Mouse (Mus musculus) adrenal gland, postnatal 4 days (tissue): ENCODE results near the gene Gm36079. TPM values are rescaled to one million over a fixed set of nuclear protein-coding genes. Genes with fewer than 3 reads are reported as not detected.
"Not testable (repeated sequence)": the region's sequence is repeated elsewhere in the genome, so short reads cannot be mapped to it uniquely, and the experiment has no call there.

ENCODE experiments used
- DNase-seq, 2 experiments: peaks; one replicate each; pipeline ENCODE4 v3.0.0; 2021 to 2022; ENCODE audit warnings: low spot score in 2 of 2, mixed read lengths in 2 of 2
- total RNA-seq, 2 experiments: library from RNA; stranded (reverse); gene quantifications; 2 replicates each; pipeline ENCODE4 v1.2.3; 2021

Gene Gm36079
- total RNA-seq, 2 experiments from 2014 or later = not detected

DNA sequence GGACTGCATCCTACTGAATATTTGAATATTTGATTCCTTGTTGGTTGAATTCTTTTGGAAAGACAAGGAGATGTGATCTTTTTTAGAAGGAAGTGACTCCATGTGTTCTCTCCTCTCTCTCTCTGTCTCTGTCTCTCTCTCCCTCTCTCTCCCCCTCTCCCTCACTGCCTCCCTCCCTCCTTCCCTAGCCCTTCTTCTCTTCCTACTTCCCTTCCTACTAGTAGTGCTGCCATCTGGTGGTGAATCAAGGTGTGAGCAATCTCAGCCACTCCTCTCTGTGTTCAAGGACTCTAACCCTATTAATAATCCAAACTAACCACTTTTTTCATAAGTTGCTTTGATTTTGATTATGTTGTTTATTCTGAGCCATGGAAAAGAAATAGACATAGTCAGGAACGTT lies 5.3 kb downstream of the Gm36079 start:
- DNase-seq = not testable (repeated sequence)

- DNase-seq = not testable (repeated sequence)
Measured at GRCm38 (mm10) chr13:120015348-120016007, 11.3 kb downstream of the Gm36079 start.

DNA sequence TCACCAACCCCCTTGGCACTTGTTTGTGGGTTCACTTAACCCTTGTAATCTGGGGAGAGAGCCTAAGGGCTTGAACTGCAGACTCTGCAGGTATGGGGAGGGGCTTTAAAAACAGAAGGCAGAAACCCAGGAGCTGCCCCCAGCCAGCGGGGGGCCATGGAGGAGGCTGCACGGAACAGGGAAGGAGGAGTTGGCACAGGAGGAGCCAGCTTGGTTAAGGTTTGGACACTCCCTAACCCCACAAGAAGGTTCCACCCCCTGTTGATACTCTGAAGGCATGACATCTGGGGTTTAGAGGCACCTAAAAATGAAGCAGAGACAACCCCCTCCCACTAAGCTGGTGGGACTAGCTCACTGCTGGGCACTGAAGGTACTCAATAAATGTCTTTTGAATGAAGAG lies 12.8 kb downstream of the Gm36079 start:
- not testable (repeated sequence) for DNase-seq

DNA sequence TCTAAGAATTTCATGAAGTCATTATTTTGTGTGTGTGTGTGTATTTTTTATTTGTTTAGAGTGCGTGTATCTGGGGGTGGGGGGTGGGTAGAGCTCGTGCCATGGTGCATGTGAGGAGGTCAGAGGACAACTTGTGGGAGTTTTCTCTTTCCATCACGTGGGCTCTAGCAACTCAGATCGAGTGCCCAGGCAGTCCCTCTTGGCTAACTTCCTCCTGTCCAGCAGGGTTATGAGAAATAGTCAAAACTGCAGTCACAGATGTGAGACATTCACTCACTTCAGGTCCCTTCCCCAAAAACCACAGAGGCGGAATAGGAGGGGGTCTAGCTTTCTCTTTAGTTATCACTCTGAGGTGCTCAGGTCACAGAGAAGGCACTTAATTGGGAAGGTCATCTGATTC lies 13.3 kb downstream of the Gm36079 start:
- not testable (repeated sequence) for DNase-seq

GRCm38 (mm10) chr13:120010068-120010467 lies 16.7 kb downstream of the Gm36079 start:
- DNase-seq = not testable (repeated sequence)

- DNase-seq = not testable (repeated sequence)
Measured at GRCm38 (mm10) chr13:119999215-119999614, 27.6 kb downstream of the Gm36079 start.

DNA sequence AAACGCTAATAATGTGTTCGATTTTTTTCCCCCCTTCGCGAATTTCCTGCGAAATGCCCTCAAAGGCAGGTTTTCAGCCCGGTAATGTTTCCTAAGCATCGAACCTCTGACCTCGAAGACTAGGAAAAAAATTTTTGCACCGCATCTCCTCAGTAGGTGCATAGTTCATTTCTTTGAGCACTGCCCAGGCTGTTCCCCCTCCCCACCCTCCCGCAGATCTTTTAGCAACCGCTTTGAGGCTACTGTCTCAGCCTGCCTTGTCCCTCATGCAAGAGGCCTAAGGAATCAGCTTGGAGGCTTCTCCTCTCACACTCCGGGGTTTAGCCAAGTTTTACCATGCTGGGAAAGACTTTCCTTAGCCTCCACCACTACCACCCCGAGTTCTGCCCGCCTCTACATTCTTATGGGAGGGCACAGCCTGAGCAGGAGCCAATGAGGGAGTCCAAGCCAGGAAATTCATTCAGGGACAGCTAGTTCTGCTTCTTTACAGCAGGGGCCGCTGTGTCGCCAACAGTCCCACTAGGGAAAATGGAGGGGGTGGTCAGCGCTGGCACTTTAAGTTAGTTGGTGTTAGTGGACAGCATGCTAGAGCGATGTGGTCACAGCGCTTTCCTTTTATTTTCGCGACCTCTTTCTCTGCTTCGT lies 28.2 kb downstream of the Gm36079 start:
- not testable (repeated sequence) for DNase-seq

DNA sequence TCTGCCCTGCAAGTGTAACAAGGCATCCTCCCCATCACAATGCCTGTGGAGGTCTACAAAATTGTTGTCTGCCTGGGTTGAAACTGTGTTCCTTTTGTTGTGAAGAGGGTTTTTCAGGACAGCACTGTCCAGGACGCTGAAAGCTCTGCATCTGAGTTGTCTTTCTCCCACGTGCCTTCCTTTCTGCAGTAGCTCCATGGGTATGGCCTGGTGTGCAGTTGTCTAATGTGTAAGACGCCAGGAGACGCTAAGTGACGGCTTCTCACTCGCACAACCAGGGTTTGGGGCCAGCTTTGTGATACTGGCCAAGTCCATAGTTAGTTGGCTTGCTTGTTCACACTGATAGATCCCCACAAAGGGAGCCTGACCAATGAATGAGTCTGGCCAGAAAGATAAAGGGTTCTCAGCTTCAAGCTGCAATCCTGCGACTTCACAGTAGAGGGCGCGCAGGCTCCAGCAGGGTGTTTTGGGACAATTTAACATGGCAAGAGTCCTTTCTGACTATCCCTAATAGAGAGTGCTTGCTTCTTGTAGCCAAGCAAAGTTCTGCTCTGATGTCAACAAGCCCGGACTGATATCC lies 34.8 kb downstream of the Gm36079 start:
- DNase-seq = not testable (repeated sequence)

- not testable (repeated sequence) for DNase-seq
Measured at GRCm38 (mm10) chr13:119991264-119991663, 35.5 kb downstream of the Gm36079 start.

Other genes starting within 250 kb of the Gm36079 start
- gene Zfp131, start 236.1 kb downstream of the Gm36079 start, total RNA-seq = 10 to 100 TPM; 39.1 to 41.9 TPM
- gene AF067063, start 196.8 kb downstream of the Gm36079 start, total RNA-seq = not detected
- gene D13Ertd608e, start 191.0 kb downstream of the Gm36079 start, total RNA-seq = not detected
- gene Tcstv1, start 132.2 kb downstream of the Gm36079 start, total RNA-seq = not detected
- gene Gm21761, start 97.7 kb downstream of the Gm36079 start, total RNA-seq = not detected
- gene B020031M17Rik, start 76.2 kb downstream of the Gm36079 start, total RNA-seq = not detected
- under 1 TPM; 0.28 to 0.34 TPM for gene Gm21188, start 25.2 kb upstream of the Gm36079 start, total RNA-seq
- not detected for gene Gm20767, start 113.2 kb upstream of the Gm36079 start, total RNA-seq
- not detected for gene Gm21818, start 145.4 kb upstream of the Gm36079 start, total RNA-seq
- not detected for gene Gm21762, start 188.9 kb upstream of the Gm36079 start, total RNA-seq
- not detected for gene Gm21731, start 212.1 kb upstream of the Gm36079 start, total RNA-seq
- gene AF067061, start 236.1 kb upstream of the Gm36079 start, total RNA-seq = not detected